ENCODE assay signal across 16 mouse cellular contexts in the genomic region with DNA sequence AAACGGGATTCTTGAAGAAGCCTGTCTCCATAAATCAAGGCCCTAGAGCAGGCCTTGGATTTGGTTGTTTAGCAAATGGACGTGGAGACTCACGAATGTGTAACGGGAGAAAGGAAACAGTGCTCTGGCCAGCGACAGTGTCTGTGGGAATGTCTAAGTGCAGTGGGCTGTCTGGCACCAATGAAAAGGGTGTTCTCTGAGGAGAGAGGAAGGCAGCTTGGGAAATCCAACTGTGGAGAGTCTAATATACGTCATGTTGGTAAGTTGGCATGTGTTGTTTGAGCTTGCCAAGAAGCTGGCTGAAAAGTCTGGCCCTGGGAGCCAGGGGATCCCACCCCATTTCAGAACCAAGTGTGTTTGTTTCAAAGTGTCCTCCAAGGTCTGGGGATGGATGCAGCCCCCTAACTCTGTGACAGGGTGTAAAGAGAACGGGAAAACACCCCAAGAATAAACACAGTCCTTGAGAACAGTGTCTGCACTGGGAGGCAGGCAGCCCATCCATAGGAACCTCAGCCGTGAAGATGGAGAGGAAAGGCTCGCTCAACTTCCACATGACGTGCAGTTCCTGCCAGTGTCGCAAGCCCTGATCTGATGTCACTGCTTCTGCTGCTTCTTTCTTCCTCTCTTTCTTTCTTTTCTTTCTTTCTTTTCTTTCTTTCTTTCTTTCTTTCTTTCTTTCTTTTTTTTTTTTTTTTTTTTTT.
A peak's percentile ranks its signal among the peaks of the same experiment; 100 is the strongest.
DNase-seq lines count a peak whose midpoint lies in the region; ATAC-seq lines count a peak whose summit lies in the region.
"Had no signal": no experiment of that assay in that cellular context is flagged by ENCODE, and none has a peak within 500 bp of the region (broad histone marks: within the 10 kb centered on the region; RNA-seq: fewer than 3 reads in every experiment).

No protein-coding gene starts in this region.

- DNase-seq in heart, adult 8-10 months (ENCODE audit: low spot score): no peak
- DNase-seq in fibroblast of lung, adult 2 months (ENCODE audit: low read depth): peak; percentile 79
- DNase-seq in adrenal gland, adult 18-20 months (ENCODE audit: low spot score in 2 of 2): no peak
- no peak for DNase-seq in cerebellum, adult 11 months
- DNase-seq in testis, postnatal 14 days (ENCODE audit: low spot score): no peak
- DNase-seq: B cell, adult 2 months; cerebellum, postnatal 14 days; heart, adult 2 months; kidney, adult 9 months; layer of hippocampus, adult 9-11 months; left cerebral cortex, postnatal 4 days had no signal

- no peak for ATAC-seq in heart, embryonic 12.5 days (ENCODE audit: insufficient number of reproducible peaks, low FRiP score)
- ATAC-seq in hindbrain, embryonic 15.5 days (ENCODE audit: low FRiP score, low read depth): peak; percentile 63; the same call in 1 of the 2 replicates
- ATAC-seq in megakaryocyte progenitor cell, adult 5-6 weeks (replicated peaks; ENCODE audit: poor library complexity): peak; percentile 44; the same call in 1 of the 2 replicates
- ATAC-seq: activated CD4-positive, CD25-positive, alpha-beta regulatory T cell, adult 4 months had no signal

- no peak overlapping the region for H3K4me2 ChIP-seq in heart, embryonic 12.5 days
- H3K4me2 ChIP-seq in hindbrain, embryonic 15.5 days: no peak overlapping the region
- H3K4me2 ChIP-seq: embryonic facial prominence, embryonic 12.5 days had no signal

- no peaks in the 10 kb centered on the region for H3K27me3 ChIP-seq in heart, embryonic 12.5 days (replicated peaks)
- H3K27me3 ChIP-seq in hindbrain, embryonic 15.5 days: no peaks in the 10 kb centered on the region
- H3K27me3 ChIP-seq: embryonic facial prominence, embryonic 12.5 days had no signal

- 74% methylated on average over 11 of the region's 11 CpGs for WGBS in heart, embryonic 12.5 days
- WGBS in hindbrain, embryonic 15.5 days: 61% methylated on average over 11 of the region's 11 CpGs

- H3K4me3 ChIP-seq in heart, embryonic 12.5 days: no peak overlapping the region
- H3K4me3 ChIP-seq in hindbrain, embryonic 15.5 days: no peak overlapping the region
- H3K4me3 ChIP-seq: embryonic facial prominence, embryonic 12.5 days; heart, adult 2 months had no signal

- H3K4me1 ChIP-seq in heart, embryonic 12.5 days (replicated peaks): peaks cover 29% of the 10 kb centered on the region
- 0 out of 2 replicates have a peak, but pooled peaks cover 5% of the 10 kb centered on the region for H3K4me1 ChIP-seq in hindbrain, embryonic 15.5 days (replicated peaks)

- 0 out of 2 replicates have a peak overlapping the region, but pooled peaks have one; percentile 7 for H3K27ac ChIP-seq in heart, embryonic 12.5 days (ENCODE audit: poor library complexity, severe bottlenecking)
- H3K27ac ChIP-seq in hindbrain, embryonic 15.5 days (replicated peaks): no peak overlapping the region
- H3K27ac ChIP-seq: embryonic facial prominence, embryonic 12.5 days; heart, adult 2 months had no signal

- no peaks in the 10 kb centered on the region for H3K36me3 ChIP-seq in heart, embryonic 12.5 days
- H3K36me3 ChIP-seq in hindbrain, embryonic 15.5 days: no peaks in the 10 kb centered on the region
- H3K36me3 ChIP-seq: embryonic facial prominence, embryonic 12.5 days had no signal

- H3K9ac ChIP-seq in heart, embryonic 12.5 days: no peak overlapping the region
- no peak overlapping the region for H3K9ac ChIP-seq in hindbrain, embryonic 15.5 days
- H3K9ac ChIP-seq: embryonic facial prominence, embryonic 12.5 days had no signal

- H3K9me3 ChIP-seq in heart, embryonic 12.5 days (replicated peaks): no peaks in the 10 kb centered on the region
- H3K9me3 ChIP-seq in hindbrain, embryonic 15.5 days: no peaks in the 10 kb centered on the region
- H3K9me3 ChIP-seq: embryonic facial prominence, embryonic 12.5 days had no signal
